Mouse (Mus musculus) bone marrow macrophage, adult 2 months (primary cell): Measurements from ENCODE around the gene Gm37419. TPM values are rescaled to one million over a fixed set of nuclear protein-coding genes. Genes with fewer than 3 reads are reported as not detected.

Experiments used
- H3K27ac ChIP-seq: 2 replicates; pipeline ENCODE4 v1.5.1; 2012; ENCODE audit warnings: low read depth, low read length; ENCODE audit not compliant: insufficient read depth
- H3K4me1 ChIP-seq: 2 replicates; pipeline ENCODE4 v1.6.1; 2012; ENCODE audit warnings: low read length; ENCODE audit not compliant: control insufficient read depth, insufficient read depth
- H3K4me3 ChIP-seq: 2 replicates; pipeline ENCODE4 v1.5.1; 2012; ENCODE audit warnings: mild to moderate bottlenecking, low read length, moderate library complexity; ENCODE audit not compliant: insufficient read depth
- CTCF ChIP-seq: IDR thresholded peaks from 2 replicates; pipeline ENCODE4 v1.5.1; 2012; ENCODE audit warnings: low read depth, mild to moderate bottlenecking, low read length, moderate library complexity
- POLR2A ChIP-seq: IDR thresholded peaks from 2 replicates; pipeline ENCODE4 v1.6.1; 2012; ENCODE audit warnings: mild to moderate bottlenecking, low read depth, low read length, borderline replicate concordance
- polyA plus RNA-seq: library from polyadenylated mRNA; stranded (reverse); fragments of >200 nt; gene quantifications from 2 replicates; pipeline ENCODE4 v1.2.4, GENCODE M21; 2012; ENCODE audit not compliant: missing spikeins, insufficient read depth, insufficient read length

The Gm37419 gene
- polyA plus RNA-seq, 1 experiment: not detected

DNA sequence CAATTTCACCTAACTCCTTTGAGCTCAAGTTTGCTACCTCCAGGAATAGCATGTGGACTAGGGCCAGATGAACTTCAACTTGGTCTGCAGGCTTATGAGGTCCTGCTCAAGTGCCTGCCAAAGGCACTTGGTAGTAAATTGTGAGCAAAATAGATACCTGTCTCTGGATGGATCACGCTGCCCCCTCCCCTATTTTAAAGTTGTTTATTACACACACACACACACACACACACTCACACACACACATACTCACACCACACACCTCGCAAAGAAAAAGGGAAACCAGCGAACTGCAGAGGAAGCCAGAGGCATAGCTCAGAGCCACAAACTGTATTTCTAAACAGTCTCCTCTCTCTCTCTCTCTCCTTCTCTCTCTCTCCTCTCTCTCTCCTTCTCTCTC, 2.1 kb upstream of the Gm37419 start:
- TF ChIP-seq POLR2A (no peak), CTCF (no peak)
- H3K4me1 ChIP-seq: peaks cover 8% of the 10 kb centered on the region
- peak overlapping the region; percentile 84 for H3K4me3 ChIP-seq
- H3K27ac ChIP-seq: peak overlapping the region; percentile 33

DNA sequence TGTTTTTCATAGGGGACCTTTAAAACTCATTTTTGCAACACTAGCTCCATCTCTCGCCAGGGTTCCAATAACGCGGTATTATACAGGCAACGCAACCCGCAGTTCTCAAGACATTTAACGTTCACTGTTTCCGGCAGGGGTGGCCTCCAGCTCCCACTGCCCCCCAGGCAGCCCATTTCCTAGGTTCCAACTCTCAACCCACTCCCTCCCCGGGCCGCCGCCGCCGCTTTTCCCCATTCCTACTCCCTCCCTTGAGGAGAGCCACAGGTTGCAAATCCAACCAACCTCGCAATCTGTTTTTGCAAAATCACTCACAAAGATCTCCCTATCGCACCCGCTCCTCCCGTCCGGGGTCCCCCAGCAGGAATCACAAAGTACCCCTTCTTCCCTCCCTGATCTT, 1.4 kb upstream of the Gm37419 start:
- Histone ChIP-seq H3K4me1 (peaks cover 8% of the 10 kb centered on the region), H3K4me3 (peak overlapping the region; percentile 84), H3K27ac (peak overlapping the region; percentile 15; the same call in 1 of the 2 replicates)
- TF ChIP-seq CTCF (no peak), POLR2A (no peak)

DNA sequence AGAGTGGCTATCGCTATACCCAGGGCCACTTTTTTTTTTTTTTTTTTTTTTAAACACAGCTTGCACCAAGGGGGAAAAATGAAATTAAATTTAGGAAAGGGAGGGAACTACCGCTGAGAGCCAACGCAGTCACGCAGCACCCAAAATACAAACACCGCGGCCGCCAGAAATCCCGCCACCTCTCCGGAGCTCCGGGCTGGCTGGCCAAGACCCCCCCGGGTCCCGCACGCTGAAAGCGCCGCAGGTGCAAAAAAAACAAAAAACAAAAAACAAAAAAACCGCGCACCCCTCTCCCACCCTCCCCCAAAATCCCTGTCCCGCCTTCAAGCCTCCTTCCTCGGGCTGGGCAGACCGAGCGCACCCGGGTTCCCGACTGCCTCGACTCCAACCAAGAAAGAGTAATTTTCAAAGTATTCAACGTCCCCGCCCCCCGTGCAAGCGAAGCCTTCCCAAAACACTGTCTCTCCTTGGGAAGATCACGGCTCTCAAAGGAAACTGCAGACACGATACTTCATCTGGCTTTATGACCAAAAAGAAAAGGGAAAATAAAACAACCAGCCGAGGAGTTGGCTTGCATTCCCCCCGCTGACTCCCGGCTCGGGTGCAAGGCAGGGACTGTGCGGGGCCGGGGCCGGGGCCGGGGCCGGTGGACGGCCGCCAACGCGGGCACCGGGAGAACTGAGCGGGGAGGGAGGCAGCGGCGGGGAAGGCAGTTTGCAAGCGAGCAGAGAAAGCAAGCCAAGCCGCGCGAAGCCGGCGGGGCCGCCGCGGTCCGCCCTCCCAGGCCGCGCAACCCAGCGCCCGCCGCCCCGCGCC, 733 bp upstream of the Gm37419 start:
- Histone ChIP-seq H3K27ac (peak overlapping the region; percentile 38; the same call in 1 of the 2 replicates), H3K4me3 (peak overlapping the region; percentile 84), H3K4me1 (peaks cover 8% of the 10 kb centered on the region)
- TF ChIP-seq CTCF: no peak
- no peak for TF ChIP-seq POLR2A

DNA sequence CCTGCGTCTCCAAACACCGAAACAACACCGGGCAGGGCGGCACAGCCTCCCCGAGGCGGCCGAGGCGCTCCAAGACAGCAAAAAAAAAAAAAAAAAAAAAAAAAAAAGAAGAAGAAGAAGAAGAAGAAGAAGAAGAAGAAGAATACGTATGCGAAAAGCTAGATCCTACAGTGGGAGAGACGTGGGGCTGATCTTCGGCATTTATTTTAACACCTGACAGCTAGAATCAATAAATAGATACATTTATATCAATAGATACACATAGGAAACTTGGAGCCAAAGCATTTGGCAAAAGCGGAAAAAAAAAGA, 171 bp upstream of the Gm37419 start:
- Histone ChIP-seq H3K4me3 (peak overlapping the region; percentile 84), H3K4me1 (peaks cover 13% of the 10 kb centered on the region), H3K27ac (peak overlapping the region; percentile 77; the same call in 1 of the 2 replicates)
- no peak for TF ChIP-seq POLR2A

DNA sequence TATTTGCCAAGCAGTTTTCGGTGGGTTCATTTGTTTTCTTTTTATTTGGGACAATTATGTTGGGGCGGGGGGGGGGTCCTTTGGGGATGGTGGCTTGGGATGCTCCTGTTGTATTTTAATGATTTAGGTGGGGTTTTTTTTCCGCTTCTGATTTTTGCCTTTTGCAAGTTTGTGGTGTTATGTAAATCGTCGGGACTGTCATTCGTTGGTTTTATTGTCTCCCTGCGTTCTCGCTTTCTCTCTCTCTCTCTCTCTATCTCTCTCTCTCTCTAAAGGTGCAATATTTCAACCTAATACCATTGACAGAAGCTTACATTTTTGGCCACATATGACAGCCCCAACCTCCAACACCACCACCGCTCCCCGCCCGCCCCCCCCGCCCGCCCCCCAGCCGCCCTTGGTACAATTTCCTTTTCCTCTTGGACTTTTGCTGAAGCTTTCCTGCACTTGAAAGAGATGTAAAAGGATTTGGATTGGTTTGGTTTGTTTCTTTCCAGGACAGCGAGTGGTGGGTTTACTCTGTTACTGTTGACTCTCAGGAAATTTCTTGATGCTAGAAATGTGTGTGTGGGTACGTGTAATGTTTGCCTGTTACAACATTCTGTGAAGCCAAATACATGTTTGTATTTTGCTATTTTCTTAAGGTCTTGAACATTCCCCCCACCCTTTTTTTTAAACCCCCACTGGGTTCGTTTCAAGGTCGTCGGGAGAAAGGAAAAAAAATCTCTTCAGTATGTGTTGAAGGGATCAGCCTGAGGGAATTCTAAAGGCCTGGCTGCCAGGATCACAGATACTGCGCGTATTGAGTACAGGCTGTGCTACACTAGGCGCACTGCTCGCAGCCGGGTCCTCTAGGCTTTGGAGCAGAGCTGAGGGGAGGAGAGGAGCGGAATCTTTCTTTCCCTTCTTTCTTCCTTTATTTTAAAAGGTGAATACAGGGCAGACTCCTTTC, 1.2 kb downstream of the Gm37419 start:
- no peak for TF ChIP-seq POLR2A
- no peak for TF ChIP-seq CTCF
- Histone ChIP-seq H3K4me3 (peak overlapping the region; percentile 84), H3K27ac (no peak overlapping the region), H3K4me1 (peaks cover 18% of the 10 kb centered on the region)

DNA sequence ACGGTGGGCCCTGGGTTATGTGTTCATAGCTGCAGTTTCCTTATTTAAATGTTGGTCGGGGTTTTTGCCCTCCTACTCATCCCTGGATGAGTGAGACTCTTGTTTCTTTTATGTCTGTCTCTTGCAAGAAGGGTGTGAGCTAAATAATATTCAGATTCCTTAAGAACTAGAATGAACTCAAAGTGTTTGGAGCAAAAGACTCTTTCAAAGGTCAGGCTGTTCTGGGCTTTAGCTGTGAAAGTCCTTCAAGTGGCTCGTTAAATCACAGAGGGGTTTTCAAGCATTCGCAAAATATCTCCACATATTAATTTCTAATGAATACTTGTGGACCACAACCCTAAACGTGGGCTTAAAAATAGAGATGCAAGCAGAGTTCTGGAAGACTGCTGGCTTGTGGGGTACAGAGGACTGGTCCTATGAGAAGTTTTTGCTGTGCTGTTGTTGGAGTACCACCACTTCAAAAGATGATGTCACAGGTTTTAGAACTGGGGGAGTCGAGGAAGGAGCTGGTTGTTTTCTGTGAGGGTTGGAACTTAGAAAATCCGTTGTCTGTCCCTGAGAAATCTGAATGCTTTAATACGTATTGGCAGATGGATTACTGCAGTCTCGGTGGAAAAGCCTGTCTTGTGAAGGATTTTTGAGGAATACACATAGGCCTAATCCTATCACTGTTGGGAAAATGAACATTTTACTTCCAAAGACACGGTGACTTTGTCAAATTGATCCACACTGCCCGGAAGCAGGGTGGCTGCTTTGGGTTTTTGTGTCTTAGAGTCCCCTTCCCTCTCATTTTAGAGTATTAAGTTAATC, 2.1 kb downstream of the Gm37419 start:
- no peak overlapping the region for H3K27ac ChIP-seq

DNA sequence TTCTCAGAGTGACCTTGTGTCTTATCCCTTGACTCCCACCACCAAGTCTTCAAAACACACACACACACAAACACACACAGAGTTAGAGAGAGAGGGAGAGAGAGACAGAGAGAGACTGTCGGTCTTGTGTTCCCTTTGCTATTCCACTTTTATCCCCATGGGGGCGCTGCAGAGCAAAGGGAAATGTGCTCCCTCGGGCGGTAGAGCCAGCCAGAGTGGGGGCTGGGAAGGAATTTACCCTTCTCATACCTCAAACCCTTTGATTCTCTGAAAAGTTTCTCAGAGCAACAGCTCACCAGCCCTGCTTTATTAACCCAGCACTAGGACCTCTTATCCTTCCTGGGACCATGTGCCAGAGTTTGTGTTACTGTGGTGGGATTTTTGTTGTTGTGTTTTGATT, 2.9 kb downstream of the Gm37419 start:
- H3K4me3 ChIP-seq: no peak overlapping the region
- TF ChIP-seq CTCF: peak; percentile 82
- TF ChIP-seq POLR2A: no peak
- H3K4me1 ChIP-seq: peaks cover 17% of the 10 kb centered on the region
- no peak overlapping the region for H3K27ac ChIP-seq

More for the DNA sequence above, 2.1 kb downstream of the Gm37419 start:
- TF ChIP-seq CTCF: no peak
- no peak for TF ChIP-seq POLR2A
- Histone ChIP-seq H3K4me1 (peaks cover 19% of the 10 kb centered on the region), H3K4me3 (no peak overlapping the region)

DNA sequence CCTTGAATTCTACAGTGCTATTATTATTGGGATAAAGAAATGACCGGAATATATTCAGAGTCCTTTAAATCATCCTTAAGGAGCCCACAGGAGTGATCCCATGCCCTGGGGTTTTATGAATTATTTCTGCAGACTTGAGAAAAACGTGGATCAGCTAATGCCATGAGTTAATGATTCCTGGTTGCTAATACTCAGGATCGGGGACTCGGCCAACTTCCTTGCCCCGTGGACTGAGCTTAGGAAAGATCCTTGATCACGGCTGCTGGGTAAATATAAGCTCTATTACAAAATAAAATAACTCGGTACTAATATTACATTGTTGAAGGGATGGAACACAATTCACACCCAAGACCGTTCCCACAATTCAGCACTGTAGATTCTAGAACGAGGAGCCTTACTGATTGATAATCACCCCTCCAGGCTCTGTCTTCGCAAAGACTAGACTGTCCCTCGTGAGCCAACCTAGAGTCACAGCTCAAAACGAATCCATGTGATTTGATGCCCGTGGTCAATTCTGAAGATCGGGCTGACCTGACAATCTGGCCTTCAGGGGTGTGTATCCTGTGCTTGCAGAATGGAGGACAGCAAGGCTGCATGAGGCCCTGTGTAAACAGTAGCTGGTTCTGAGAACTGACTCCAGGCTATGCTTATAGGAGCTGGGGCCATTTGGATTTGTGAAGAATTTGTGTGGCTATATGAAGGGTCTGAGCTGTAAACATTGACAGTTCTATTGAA, 3.7 kb downstream of the Gm37419 start:
- no peak for TF ChIP-seq CTCF
- no peak for TF ChIP-seq POLR2A
- Histone ChIP-seq H3K4me1 (peaks cover 17% of the 10 kb centered on the region), H3K27ac (no peak overlapping the region), H3K4me3 (no peak overlapping the region)
